Mouse (Mus musculus) midbrain, embryonic 12.5 days (tissue): ENCODE results near the gene Tnn. TPM values are rescaled to one million over a fixed set of nuclear protein-coding genes. Genes with fewer than 3 reads are reported as not detected.
A peak's percentile ranks its signal among the peaks of the same experiment; 100 is the strongest.

Experiments used
- ATAC-seq: fragments of 200-750 bp; cut with Nextera tagmentation; 2 replicates; pipeline ENCODE4 v1.8.0; 2017; ENCODE audit warnings: low read depth, moderate TSS enrichment, moderate library complexity; ENCODE audit not compliant: low FRiP score
- H3K27ac ChIP-seq: fragments of 300-500 bp; sonication (generic); replicated peaks from 2 replicates; pipeline ENCODE4 v1.5.1; 2016; ENCODE audit warnings: mild to moderate bottlenecking
- H3K27me3 ChIP-seq: fragments of 300-500 bp; sonication (generic); 2 replicates; pipeline ENCODE4 v1.6.1; 2016; ENCODE audit warnings: mild to moderate bottlenecking
- H3K36me3 ChIP-seq: fragments of 300-500 bp; sonication (generic); 2 replicates; pipeline ENCODE4 v1.6.1; 2016
- H3K4me1 ChIP-seq: fragments of 300-500 bp; sonication (generic); 2 replicates; pipeline ENCODE4 v1.6.1; 2016
- H3K4me2 ChIP-seq: fragments of 300-500 bp; sonication (generic); replicated peaks from 2 replicates; pipeline ENCODE4 v1.6.1; 2016; ENCODE audit warnings: mild to moderate bottlenecking, moderate library complexity
- H3K4me3 ChIP-seq: fragments of 300-500 bp; sonication (generic); 2 replicates; pipeline ENCODE4 v1.5.1; 2016; ENCODE audit warnings: mild to moderate bottlenecking
- H3K9ac ChIP-seq: fragments of 300-500 bp; sonication (generic); replicated peaks from 2 replicates; pipeline ENCODE4 v1.6.1; 2016; ENCODE audit warnings: mild to moderate bottlenecking, moderate library complexity
- H3K9me3 ChIP-seq: fragments of 300-500 bp; sonication (generic); 2 replicates; pipeline ENCODE4 v1.6.1; 2016; ENCODE audit warnings: mild to moderate bottlenecking
- WGBS: fragments of 180-500 bp; shearing (Covaris S2); methylation state at CpG from one replicate; pipeline ENCODE4 v1.1.7; 2016; 5-methylcytosine and 5-hydroxymethylcytosine counted together
- polyA plus RNA-seq: library from polyadenylated mRNA; unstranded; fragments of >200 nt; fragmentation: Nextera tagmentation; extraction: Ambion mirVana; gene quantifications from 2 replicates; pipeline ENCODE4 v1.2.1, GENCODE M21; 2016

Tnn gene
- polyA plus RNA-seq, 1 experiment from 2014 or later: 0.11 TPM

GRCm38 (mm10) chr1:160144343-160144742 is 9.0 kb downstream of the Tnn start:
- Histone ChIP-seq H3K9ac (no peak overlapping the region), H3K4me1 (0 out of 2 replicates have a peak, but pooled peaks cover 5% of the 10 kb centered on the region), H3K27me3 (no peaks in the 10 kb centered on the region), H3K4me2 (no peak overlapping the region), H3K9me3 (no peaks in the 10 kb centered on the region), H3K4me3 (no peak overlapping the region), H3K27ac (no peak overlapping the region), H3K36me3 (no peaks in the 10 kb centered on the region)
- WGBS: 78% methylated on average over 7 of the region's 7 CpGs
- no peak for ATAC-seq

DNA sequence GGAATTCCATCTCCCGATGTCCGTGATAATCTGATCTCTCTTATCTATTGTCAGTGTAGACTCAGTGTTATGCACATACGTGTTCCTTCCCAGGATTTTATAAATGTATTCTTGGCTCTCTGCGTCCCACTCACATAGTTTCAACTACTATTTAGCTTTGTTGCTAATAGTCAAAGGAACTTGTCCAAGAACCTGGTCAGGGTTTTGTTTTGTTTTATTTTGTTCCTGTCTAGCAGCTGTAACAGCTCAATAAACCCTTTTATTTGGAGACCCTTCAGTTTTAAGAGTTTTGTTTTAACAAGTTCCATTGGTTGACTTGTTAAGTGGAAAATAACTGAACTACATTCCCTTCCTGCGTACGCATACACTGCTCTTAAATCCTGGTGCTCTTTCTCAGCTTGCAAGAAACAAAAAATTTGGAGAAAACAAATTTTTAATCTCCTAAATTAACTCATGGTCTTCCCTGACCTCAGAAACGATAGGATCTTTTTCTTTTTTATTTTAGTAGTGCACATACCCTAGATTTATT is 17.0 kb downstream of the Tnn start:
- ATAC-seq: no peak
- Histone ChIP-seq H3K27ac (no peak overlapping the region), H3K4me3 (no peak overlapping the region), H3K4me1 (no peaks in the 10 kb centered on the region), H3K27me3 (no peaks in the 10 kb centered on the region), H3K36me3 (no peaks in the 10 kb centered on the region), H3K9me3 (no peaks in the 10 kb centered on the region), H3K4me2 (no peak overlapping the region), H3K9ac (no peak overlapping the region)
- 87% methylated on average over 7 of the region's 7 CpGs for WGBS

DNA sequence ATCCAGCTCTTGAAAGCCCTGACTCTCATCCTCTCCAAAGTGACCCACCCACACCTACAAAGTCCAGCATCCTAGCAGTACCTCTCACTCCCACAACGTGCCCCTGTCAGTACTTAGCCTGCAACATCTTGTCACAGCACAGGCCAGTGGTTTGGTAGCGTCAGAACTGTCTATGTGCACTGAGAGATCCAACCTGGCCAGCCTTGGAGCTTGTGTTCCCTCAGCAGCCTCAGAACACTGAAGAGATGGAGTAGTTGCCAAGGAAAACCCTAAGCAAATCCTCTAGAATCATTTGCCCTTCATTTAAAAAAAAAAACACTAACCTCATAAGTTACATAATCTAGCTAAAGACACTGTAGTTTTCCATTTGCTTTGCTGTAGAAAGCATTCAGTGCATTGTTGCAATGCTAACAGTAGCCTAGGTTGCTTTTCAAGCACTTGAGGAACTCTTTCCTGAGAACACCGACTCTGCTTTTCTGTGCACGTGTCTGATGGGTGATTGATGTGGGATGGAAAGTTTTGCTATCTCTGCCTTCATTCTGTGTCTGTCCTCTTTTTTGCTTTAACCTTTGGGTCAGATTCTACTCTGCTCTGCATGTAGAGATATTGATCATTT is 19.8 kb downstream of the Tnn start:
- H3K9me3 ChIP-seq: no peaks in the 10 kb centered on the region
- ATAC-seq: no peak
- H3K4me2 ChIP-seq: no peak overlapping the region
- H3K4me1 ChIP-seq: no peaks in the 10 kb centered on the region
- no peak overlapping the region for H3K27ac ChIP-seq
- H3K36me3 ChIP-seq: no peaks in the 10 kb centered on the region
- H3K9ac ChIP-seq: no peak overlapping the region
- WGBS: 80% methylated on average over 4 of the region's 4 CpGs
- no peak overlapping the region for H3K4me3 ChIP-seq
- H3K27me3 ChIP-seq: no peaks in the 10 kb centered on the region

- Histone ChIP-seq H3K27me3 (no peaks in the 10 kb centered on the region), H3K4me3 (no peak overlapping the region), H3K36me3 (no peaks in the 10 kb centered on the region), H3K9ac (no peak overlapping the region), H3K4me1 (no peaks in the 10 kb centered on the region), H3K9me3 (no peaks in the 10 kb centered on the region), H3K4me2 (no peak overlapping the region), H3K27ac (no peak overlapping the region)
- no peak for ATAC-seq
- WGBS: 70% methylated on average over 2 of the region's 2 CpGs
These were observed 29.4 kb downstream of the Tnn start for GRCm38 (mm10) chr1:160123957-160124356.

DNA sequence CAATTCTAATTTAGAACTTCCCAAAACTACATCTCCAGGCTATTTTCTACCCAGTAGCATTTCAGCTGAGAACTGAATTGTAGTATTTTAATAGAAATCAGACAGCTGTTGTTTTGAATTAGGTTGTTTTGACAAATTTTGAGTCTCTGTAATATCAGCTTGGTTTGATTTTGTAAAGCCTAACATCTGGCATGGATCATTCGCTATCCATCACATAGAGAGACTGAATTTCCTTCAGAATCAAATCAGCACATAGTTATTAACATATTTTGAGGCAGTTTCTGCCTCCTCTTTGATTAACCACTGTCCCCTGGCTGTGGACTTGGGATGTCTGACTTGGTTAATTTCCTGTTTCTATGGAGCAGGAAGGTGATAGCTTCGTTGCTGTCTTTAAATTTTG is 44.8 kb downstream of the Tnn start:
- Histone ChIP-seq H3K4me3 (no peak overlapping the region), H3K4me1 (no peaks in the 10 kb centered on the region), H3K9me3 (no peaks in the 10 kb centered on the region), H3K27ac (no peak overlapping the region), H3K27me3 (no peaks in the 10 kb centered on the region), H3K4me2 (no peak overlapping the region), H3K36me3 (no peaks in the 10 kb centered on the region), H3K9ac (no peak overlapping the region)
- no peak for ATAC-seq
- WGBS: 87% methylated on average over 2 of the region's 2 CpGs

- Histone ChIP-seq H3K27ac (no peak overlapping the region), H3K4me2 (no peak overlapping the region), H3K27me3 (no peaks in the 10 kb centered on the region), H3K4me3 (no peak overlapping the region), H3K36me3 (no peaks in the 10 kb centered on the region), H3K9ac (no peak overlapping the region), H3K4me1 (no peaks in the 10 kb centered on the region), H3K9me3 (no peaks in the 10 kb centered on the region)
- ATAC-seq: no peak
- 93% methylated on average over 5 of the region's 5 CpGs for WGBS
These were observed 48.0 kb downstream of the Tnn start for GRCm38 (mm10) chr1:160105426-160105825.

DNA sequence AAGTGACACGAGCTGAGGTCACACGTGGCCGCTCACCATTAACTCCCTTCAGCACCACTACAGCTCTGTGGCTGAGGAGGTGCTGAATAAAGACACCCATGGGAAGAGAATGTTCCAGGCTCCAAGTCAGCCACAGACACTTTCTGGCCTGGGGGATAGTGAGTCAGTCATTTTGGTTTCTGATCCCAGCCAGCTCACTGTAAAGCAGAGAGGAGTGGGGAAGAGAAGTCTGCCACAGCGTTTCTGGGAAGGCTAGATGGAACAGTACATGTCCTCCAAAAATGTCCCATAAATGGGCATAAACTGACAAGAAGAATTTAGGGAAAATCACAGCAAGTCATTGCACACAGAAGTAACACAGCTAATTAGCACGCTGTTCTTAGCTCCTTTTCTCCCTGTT is 52.4 kb downstream of the Tnn start:
- WGBS: 83% methylated on average over 5 of the region's 5 CpGs

DNA sequence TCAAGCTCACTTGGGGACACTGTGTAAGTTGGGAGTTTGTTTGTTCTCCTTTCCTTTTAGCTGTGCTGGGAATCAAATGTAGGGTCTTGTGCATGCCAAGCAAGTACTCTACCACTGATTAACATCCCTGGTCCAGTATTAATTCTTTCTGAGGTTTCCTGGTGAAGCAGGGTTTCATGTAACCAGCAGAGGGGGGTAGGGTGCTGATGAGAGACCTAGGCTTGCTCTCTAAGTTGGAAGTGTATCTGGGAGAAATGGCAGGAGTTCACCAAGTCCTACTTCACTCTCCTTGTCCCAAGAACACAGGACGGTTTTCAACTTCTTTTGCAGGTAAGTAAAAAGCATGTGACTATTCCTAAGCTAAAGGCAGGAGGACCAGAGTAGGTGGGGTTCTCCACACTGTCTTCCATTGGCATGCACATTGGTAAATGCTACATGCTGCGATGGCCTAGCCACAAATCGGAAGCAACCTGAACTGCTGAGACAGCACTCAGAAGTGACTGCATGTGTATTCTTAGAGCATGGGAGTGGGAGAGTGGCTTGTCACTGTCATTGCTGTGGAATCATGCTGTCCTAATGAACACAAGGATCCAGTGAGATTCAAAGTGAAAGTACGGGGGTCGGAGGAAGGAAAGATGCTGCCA is 53.6 kb downstream of the Tnn start:
- no peak overlapping the region for H3K27ac ChIP-seq
- H3K4me1 ChIP-seq: no peaks in the 10 kb centered on the region
- no peak for ATAC-seq
- 88% methylated on average over 5 of the region's 5 CpGs for WGBS
- H3K4me3 ChIP-seq: no peak overlapping the region
- no peak overlapping the region for H3K4me2 ChIP-seq
- no peak overlapping the region for H3K9ac ChIP-seq
- no peaks in the 10 kb centered on the region for H3K9me3 ChIP-seq
- H3K36me3 ChIP-seq: no peaks in the 10 kb centered on the region
- H3K27me3 ChIP-seq: no peaks in the 10 kb centered on the region

More for the DNA sequence above, 52.4 kb downstream of the Tnn start:
- Histone ChIP-seq H3K4me3 (no peak overlapping the region), H3K9me3 (no peaks in the 10 kb centered on the region), H3K27ac (no peak overlapping the region), H3K4me2 (no peak overlapping the region), H3K4me1 (no peaks in the 10 kb centered on the region), H3K36me3 (no peaks in the 10 kb centered on the region), H3K9ac (no peak overlapping the region), H3K27me3 (no peaks in the 10 kb centered on the region)
- ATAC-seq: no peak

GRCm38 (mm10) chr1:160086651-160087050 is 66.7 kb downstream of the Tnn start:
- Histone ChIP-seq H3K27ac (no peak overlapping the region), H3K4me3 (no peak overlapping the region), H3K9ac (no peak overlapping the region), H3K4me1 (no peaks in the 10 kb centered on the region), H3K9me3 (no peaks in the 10 kb centered on the region), H3K27me3 (no peaks in the 10 kb centered on the region), H3K4me2 (no peak overlapping the region), H3K36me3 (no peaks in the 10 kb centered on the region)
- WGBS: 85% methylated on average over 2 of the region's 2 CpGs
- no peak for ATAC-seq

DNA sequence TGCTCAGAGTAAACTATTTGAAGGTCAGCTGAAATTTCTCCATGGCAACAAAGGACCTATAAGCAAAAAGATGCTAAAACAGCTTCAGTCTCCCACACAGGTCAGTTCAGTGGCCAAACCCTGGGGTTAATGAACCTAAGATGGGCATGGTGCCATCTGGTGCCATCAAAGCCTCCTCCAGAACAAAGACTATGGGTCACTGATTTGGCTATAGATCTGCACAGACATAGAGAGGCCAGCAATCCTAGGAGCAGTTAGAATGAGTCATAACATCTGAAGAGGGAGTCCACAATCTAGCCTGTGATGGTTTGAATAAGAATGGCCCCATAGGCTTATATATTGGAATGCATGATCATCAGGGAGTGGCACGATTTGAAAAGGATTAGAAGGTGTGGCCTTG is 69.1 kb downstream of the Tnn start:
- 86% methylated on average over 1 of the region's 1 CpGs for WGBS
- no peak for ATAC-seq
- Histone ChIP-seq H3K4me1 (no peaks in the 10 kb centered on the region), H3K4me3 (no peak overlapping the region), H3K36me3 (no peaks in the 10 kb centered on the region), H3K9ac (no peak overlapping the region), H3K27me3 (no peaks in the 10 kb centered on the region), H3K9me3 (no peaks in the 10 kb centered on the region), H3K27ac (no peak overlapping the region), H3K4me2 (no peak overlapping the region)

- H3K4me1 ChIP-seq: no peaks in the 10 kb centered on the region
- no peak for ATAC-seq
- H3K4me2 ChIP-seq: no peak overlapping the region
- no peak overlapping the region for H3K27ac ChIP-seq
- no peaks in the 10 kb centered on the region for H3K27me3 ChIP-seq
- WGBS: 85% methylated on average over 1 of the region's 1 CpGs
- H3K4me3 ChIP-seq: no peak overlapping the region
- no peak overlapping the region for H3K9ac ChIP-seq
- no peaks in the 10 kb centered on the region for H3K9me3 ChIP-seq
- H3K36me3 ChIP-seq: no peaks in the 10 kb centered on the region
These were observed 70.7 kb downstream of the Tnn start for GRCm38 (mm10) chr1:160082647-160083046.

GRCm38 (mm10) chr1:160080800-160081436 is 72.5 kb downstream of the Tnn start:
- WGBS: 33% methylated on average over 2 of the region's 2 CpGs
- Histone ChIP-seq H3K9me3 (no peaks in the 10 kb centered on the region), H3K36me3 (no peaks in the 10 kb centered on the region), H3K4me1 (no peaks in the 10 kb centered on the region), H3K27me3 (no peaks in the 10 kb centered on the region), H3K27ac (no peak overlapping the region), H3K4me3 (no peak overlapping the region), H3K4me2 (no peak overlapping the region), H3K9ac (no peak overlapping the region)
- ATAC-seq: 0 out of 2 replicates have a peak, but pooled peaks have one; percentile 45
